Mouse (Mus musculus): Measurements from ENCODE around the gene Cdkn2a.

The Cdkn2a gene

DNA sequence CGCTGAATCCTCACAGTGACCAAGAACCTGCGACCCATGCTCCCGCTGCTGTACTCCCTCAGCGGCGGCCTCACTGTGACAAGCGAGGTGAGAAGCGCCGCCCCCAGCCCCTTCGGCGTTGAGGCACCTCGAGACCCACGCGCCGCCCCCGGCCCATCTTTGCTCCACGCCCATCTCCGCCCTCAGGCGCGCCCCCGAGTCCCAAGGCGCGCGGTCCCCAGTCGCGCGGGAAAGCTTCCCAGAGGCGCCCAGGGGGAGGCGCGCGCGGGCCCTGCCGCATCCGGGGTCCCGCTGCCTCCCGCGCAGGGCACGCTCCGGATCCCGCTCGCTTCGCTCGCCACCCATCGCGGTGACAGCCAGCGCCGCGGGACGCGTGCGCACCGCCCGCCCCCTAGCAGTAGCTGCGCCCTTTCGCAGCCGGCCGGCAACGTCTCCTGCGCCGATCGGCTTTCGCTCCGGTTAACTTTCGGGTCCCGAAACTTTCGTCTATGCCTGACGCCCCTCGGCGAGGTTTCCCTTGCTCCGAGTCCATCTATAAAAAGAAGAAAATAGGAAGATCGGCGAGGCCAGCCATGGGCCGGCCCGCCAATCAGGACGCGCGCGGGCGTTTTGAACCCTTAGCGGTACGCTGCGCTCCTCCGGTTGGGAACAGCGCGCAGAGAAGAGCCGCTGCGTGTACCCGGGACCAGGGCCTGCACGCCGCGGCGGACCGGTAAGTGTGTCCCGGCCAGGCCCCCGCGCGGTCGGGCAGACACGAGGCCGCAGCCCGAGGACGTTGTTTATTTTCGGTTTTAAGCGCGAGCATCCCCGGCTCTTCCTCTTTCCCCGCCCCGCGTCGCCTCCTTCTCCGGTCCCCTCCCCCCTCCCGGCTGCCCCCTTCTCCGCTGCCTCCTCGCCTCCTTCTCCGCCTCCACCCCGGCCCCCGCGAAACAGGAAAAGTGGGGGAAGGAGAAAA lies at the start of gene Cdkn2a:
TSS of gene Cdkn2a (minus strand) at position 168 of the 955 bp plus-strand sequence.
- in situ Hi-C loops (cut with MboI; ENCODE audit: low pct_unique_long_range_greater_than_20kb in 1 of 2, low sequenced_read_pairs in 2 of 2, unreplicated experiment in 1 of 2): loop anchor here (25.0 kb wide), 2 partner anchors 132 to 157 kb away; partner anchors contain the start of gene Mtap (in 1 of the 2)

- in situ Hi-C loops (cut with MboI; ENCODE audit: low pct_unique_long_range_greater_than_20kb in 1 of 2, low sequenced_read_pairs in 2 of 2, unreplicated experiment in 1 of 2): no loop called here
Measured at GRCm38 (mm10) chr4:89313461-89313860, 19.0 kb upstream of the Cdkn2a start.

- in situ Hi-C loops (cut with MboI; ENCODE audit: low pct_unique_long_range_greater_than_20kb in 1 of 2, low sequenced_read_pairs in 2 of 2, unreplicated experiment in 1 of 2): no loop called here
Measured at GRCm38 (mm10) chr4:89310491-89311254, 16.2 kb upstream of the Cdkn2a start, which contains the start of gene Cdkn2b. Cdkn2b (minus strand) TSS chr4:89311039.

- in situ Hi-C loops (cut with MboI; ENCODE audit: low pct_unique_long_range_greater_than_20kb in 1 of 2, low sequenced_read_pairs in 2 of 2, unreplicated experiment in 1 of 2): no loop called here
Measured at GRCm38 (mm10) chr4:89309996-89310395, 15.5 kb upstream of the Cdkn2a start.

DNA sequence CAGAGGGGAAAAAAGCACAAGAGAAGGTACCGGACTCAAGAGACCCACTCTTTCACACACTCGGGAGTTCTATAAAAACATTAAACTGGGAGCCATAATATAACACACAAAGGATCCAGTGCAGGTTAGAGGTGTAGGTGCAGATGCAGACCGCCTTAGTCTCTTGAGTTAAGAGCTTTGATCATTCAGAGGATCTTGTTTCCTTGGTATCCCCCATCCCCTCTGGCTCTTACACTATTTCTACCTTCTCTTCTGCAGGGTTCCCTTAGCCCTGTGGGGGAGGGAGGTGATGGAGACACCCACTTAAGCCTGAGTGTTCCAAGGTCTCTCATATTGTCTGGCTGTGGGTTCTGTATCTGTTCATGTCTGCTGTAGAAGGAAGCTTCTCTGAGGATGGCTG lies 13.5 kb upstream of the Cdkn2a start:
- in situ Hi-C loops (cut with MboI; ENCODE audit: low pct_unique_long_range_greater_than_20kb in 1 of 2, low sequenced_read_pairs in 2 of 2, unreplicated experiment in 1 of 2): no loop called here

DNA sequence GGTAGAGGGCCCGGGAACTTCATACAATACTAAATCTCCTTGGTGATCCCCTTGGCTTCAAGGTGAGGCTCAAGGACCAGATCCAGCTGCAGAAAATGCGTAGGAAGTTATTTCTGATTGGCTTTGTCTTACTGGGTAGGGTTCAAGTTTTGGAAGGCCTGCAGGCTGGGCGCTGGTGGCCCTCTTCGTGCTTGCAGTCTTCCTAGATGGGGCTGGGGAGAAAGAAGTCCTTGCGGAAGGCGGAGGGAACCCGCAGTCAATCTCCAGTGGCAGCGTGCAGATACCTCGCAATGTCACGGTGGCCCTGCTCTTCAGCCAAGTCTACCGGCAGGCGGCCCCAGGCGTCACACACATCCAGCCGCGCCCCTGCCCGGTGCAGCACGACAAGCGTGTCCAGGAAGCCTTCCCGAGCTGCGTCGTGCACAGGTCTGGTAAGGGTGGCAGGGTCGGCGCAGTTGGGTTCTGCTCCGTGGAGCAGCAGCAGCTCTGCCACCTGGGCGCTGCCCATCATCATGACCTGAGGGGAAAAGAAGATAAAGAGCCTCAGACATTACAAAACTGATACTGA lies 12.4 kb upstream of the Cdkn2a start:
- in situ Hi-C loops (cut with MboI; ENCODE audit: low pct_unique_long_range_greater_than_20kb in 1 of 2, low sequenced_read_pairs in 2 of 2, unreplicated experiment in 1 of 2): no loop called here

DNA sequence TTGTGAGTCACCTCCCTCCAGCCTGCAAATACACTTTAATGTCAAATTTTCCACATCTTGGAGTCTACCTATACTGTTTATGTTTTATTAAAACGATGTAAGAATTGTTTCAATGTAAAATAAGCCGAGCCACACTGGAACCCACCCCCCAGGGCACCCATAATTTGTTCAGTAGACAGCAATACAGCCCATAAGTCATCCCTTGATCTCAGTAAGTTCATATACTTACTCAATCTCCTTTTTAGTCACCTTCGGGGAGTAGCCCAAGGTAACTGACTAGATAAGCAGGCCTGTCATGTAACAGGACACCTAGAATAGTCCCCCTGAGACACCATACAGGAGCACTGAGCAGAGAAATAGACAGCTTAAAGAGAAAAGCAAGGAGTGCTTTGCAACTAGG lies 11.2 kb upstream of the Cdkn2a start:
- in situ Hi-C loops (cut with MboI; ENCODE audit: low pct_unique_long_range_greater_than_20kb in 1 of 2, low sequenced_read_pairs in 2 of 2, unreplicated experiment in 1 of 2): no loop called here

- in situ Hi-C loops (cut with MboI; ENCODE audit: low pct_unique_long_range_greater_than_20kb in 1 of 2, low sequenced_read_pairs in 2 of 2, unreplicated experiment in 1 of 2): no loop called here
Measured at GRCm38 (mm10) chr4:89303281-89303995, 9.0 kb upstream of the Cdkn2a start.

- in situ Hi-C loops (cut with MboI; ENCODE audit: low pct_unique_long_range_greater_than_20kb in 1 of 2, low sequenced_read_pairs in 2 of 2, unreplicated experiment in 1 of 2): no loop called here
Measured at GRCm38 (mm10) chr4:89302129-89302528, 7.7 kb upstream of the Cdkn2a start.

- in situ Hi-C loops (cut with MboI; ENCODE audit: low pct_unique_long_range_greater_than_20kb in 1 of 2, low sequenced_read_pairs in 2 of 2, unreplicated experiment in 1 of 2): loop anchor here (25.0 kb wide), 2 partner anchors 137 to 162 kb away; partner anchors contain the start of gene Mtap (in 1 of the 2)
Measured at GRCm38 (mm10) chr4:89299721-89300120, 5.3 kb upstream of the Cdkn2a start.

DNA sequence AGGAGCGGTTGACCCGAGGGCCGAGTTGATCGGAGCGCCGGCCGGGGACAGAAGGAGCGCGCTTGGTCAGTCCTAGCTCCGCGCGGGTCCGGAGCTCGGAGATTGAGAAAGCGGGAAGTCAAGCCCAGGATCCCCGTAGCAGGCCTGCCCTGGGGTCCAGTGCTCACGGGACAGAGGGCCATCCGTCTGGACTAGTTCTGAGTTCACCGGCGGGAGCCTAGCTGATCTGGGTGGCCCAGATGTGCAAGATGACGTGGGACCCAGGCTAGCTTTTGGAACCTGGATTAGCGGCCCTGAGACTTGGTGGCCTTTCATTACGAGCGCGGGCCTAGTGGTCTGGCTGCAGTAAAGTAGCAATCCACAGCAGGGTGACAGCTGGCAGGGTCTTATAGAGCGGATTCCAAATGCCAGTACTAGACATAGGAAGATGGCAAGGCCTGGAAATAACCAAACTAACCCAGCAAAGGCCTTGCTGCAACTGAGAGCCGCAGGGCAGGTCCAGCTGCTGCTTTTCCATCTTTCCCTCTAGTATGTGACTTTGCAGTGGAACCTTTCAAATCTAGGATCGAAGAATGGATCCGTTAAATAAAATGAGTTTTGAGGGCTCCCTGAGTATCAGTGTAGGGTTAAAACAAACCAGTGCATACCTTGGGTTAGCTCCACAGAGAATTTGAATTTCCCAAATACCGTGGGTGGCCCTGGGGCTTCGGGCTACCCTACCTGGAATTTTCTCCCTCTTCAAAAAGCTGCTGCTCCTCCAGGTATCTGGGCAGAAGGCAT lies 1.2 kb upstream of the Cdkn2a start:
- in situ Hi-C loops (cut with MboI; ENCODE audit: low pct_unique_long_range_greater_than_20kb in 1 of 2, low sequenced_read_pairs in 2 of 2, unreplicated experiment in 1 of 2): loop anchor here (25.0 kb wide), 2 partner anchors 133 to 158 kb away; partner anchors contain the start of gene Mtap (in 1 of the 2)

GRCm38 (mm10) chr4:89294091-89294485 lies 365 bp downstream of the Cdkn2a start:
- in situ Hi-C loops (cut with MboI; ENCODE audit: low pct_unique_long_range_greater_than_20kb in 1 of 2, low sequenced_read_pairs in 2 of 2, unreplicated experiment in 1 of 2): loop anchor here (25.0 kb wide), 2 partner anchors 132 to 157 kb away; partner anchors contain the start of gene Mtap (in 1 of the 2)

- in situ Hi-C loops (cut with MboI; ENCODE audit: low pct_unique_long_range_greater_than_20kb in 1 of 2, low sequenced_read_pairs in 2 of 2, unreplicated experiment in 1 of 2): loop anchor here (25.0 kb wide), 2 partner anchors 131 to 156 kb away; partner anchors contain the start of gene Mtap (in 1 of the 2)
Measured at GRCm38 (mm10) chr4:89293516-89293915, 937 bp downstream of the Cdkn2a start.

GRCm38 (mm10) chr4:89289028-89289427 lies 5.4 kb downstream of the Cdkn2a start:
- in situ Hi-C loops (cut with MboI; ENCODE audit: low pct_unique_long_range_greater_than_20kb in 1 of 2, low sequenced_read_pairs in 2 of 2, unreplicated experiment in 1 of 2): loop anchor here (25.0 kb wide), 2 partner anchors 127 to 152 kb away; partner anchors contain the start of gene Mtap (in 1 of the 2)

DNA sequence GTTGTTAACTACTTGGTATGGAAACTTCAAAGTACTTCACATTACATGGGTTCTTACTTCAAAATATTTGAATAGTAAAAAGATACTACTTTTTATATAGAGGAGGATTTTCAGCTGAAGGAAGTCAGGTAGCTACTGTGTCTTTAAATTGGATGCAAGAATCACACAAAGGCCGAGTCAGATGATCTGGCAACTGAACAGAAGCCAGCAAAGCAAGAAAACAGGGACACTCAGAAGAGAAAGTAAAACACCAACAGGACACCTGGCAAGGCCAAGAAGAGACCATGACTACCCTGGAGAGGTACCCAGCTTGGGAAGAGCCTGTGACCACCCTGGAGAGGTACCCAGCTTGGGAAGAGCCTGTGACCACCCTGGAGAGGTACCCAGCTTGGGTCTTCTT lies 7.9 kb downstream of the Cdkn2a start:
- in situ Hi-C loops (cut with MboI; ENCODE audit: low pct_unique_long_range_greater_than_20kb in 1 of 2, low sequenced_read_pairs in 2 of 2, unreplicated experiment in 1 of 2): loop anchor here (25.0 kb wide), 2 partner anchors 124 to 149 kb away; partner anchors contain the start of gene Mtap (in 1 of the 2)

DNA sequence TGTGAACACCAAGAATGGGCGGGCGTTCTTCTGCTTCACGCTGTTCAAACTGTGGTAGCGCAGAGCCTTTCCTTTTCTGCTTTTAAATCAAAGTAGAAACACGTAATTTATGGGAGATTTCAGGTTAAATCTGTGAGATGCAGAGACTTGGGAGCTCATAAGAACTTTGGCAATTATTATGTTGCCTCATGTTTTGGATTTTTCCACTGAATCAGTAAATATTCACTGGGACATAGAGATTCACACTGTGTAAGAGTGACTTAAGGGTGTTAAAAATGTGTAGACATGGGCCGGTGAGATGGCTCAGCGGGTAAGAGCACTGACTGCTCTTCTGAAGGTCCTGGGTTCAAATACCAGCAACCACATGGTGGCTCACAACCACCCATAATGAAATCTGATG lies 8.8 kb downstream of the Cdkn2a start:
- in situ Hi-C loops (cut with MboI; ENCODE audit: low pct_unique_long_range_greater_than_20kb in 1 of 2, low sequenced_read_pairs in 2 of 2, unreplicated experiment in 1 of 2): loop anchor here (25.0 kb wide), 2 partner anchors 123 to 148 kb away; partner anchors contain the start of gene Mtap (in 1 of the 2)

DNA sequence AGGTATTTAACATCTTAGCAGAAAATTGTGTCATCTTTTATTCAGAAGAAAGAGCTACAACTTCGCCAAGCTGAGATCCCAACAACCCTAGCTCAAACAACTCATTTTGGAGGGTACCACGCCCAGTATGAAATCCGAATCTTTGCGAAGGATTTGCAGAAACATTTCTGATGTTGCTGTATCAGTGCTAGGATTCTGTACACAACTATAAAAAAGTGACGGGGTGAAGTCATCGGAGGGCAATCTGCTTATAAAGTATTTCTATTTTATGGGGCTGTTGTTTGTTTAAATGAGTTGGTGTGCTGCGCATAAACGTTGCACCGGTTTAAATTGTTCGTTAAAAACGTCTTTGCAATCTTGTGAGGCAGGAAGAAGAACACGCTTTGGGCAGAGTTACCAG lies 11.8 kb downstream of the Cdkn2a start:
- in situ Hi-C loops (cut with MboI; ENCODE audit: low pct_unique_long_range_greater_than_20kb in 1 of 2, low sequenced_read_pairs in 2 of 2, unreplicated experiment in 1 of 2): loop anchor here (25.0 kb wide), 2 partner anchors 120 to 145 kb away; partner anchors contain the start of gene Mtap (in 1 of the 2)

Data from mouse embryonic stem cell (cell line).